Mouse (Mus musculus) embryonic facial prominence, embryonic 13.5 days (tissue): ENCODE measurements around the gene Rexo1. TPM values are rescaled to one million over a fixed set of nuclear protein-coding genes. Genes with fewer than 3 reads are reported as not detected.
"Not testable (repeated sequence)": the region's sequence is repeated elsewhere in the genome, so short reads cannot be mapped to it uniquely, and the experiment has no call there.

Source experiments
- ATAC-seq: fragments of 200-750 bp; cut with Nextera tagmentation; 2 replicates; pipeline ENCODE4 v1.8.0; 2017; ENCODE audit warnings: low read depth; ENCODE audit not compliant: insufficient number of reproducible peaks, insufficient read depth, low FRiP score, low TSS enrichment
- H3K27ac ChIP-seq: fragments of 300-500 bp; sonication (generic); 2 replicates; pipeline ENCODE4 v1.5.1; 2015; ENCODE audit warnings: moderate library complexity, mild to moderate bottlenecking, inconsistent platforms
- H3K27me3 ChIP-seq: fragments of 300-500 bp; sonication (generic); 2 replicates; pipeline ENCODE4 v1.6.1; 2015; ENCODE audit warnings: mild to moderate bottlenecking, inconsistent platforms
- H3K36me3 ChIP-seq: fragments of 300-500 bp; sonication (generic); 2 replicates; pipeline ENCODE4 v1.6.1; 2015; ENCODE audit warnings: mild to moderate bottlenecking, inconsistent platforms
- H3K4me1 ChIP-seq: fragments of 300-500 bp; sonication (generic); 2 replicates; pipeline ENCODE4 v1.6.1; 2015; ENCODE audit warnings: inconsistent platforms
- H3K4me2 ChIP-seq: fragments of 300-500 bp; sonication (generic); 2 replicates; pipeline ENCODE4 v1.6.1; 2015; ENCODE audit warnings: moderate library complexity, mild to moderate bottlenecking, inconsistent platforms
- H3K4me3 ChIP-seq: fragments of 300-500 bp; sonication (generic); 2 replicates; pipeline ENCODE4 v1.5.1; 2015; ENCODE audit warnings: mild to moderate bottlenecking, inconsistent platforms
- H3K9ac ChIP-seq: fragments of 300-500 bp; sonication (generic); 2 replicates; pipeline ENCODE4 v1.6.1; 2015; ENCODE audit warnings: mild to moderate bottlenecking, inconsistent platforms
- H3K9me3 ChIP-seq: fragments of 300-500 bp; sonication (generic); 2 replicates; pipeline ENCODE4 v1.6.1; 2016; ENCODE audit warnings: inconsistent platforms
- WGBS: fragments of 180-500 bp; shearing (Covaris S2); methylation state at CpG from one replicate; pipeline ENCODE4 v1.1.7; 2015; ENCODE audit warnings: mixed read lengths; 5-methylcytosine and 5-hydroxymethylcytosine counted together
- polyA plus RNA-seq: library from polyadenylated mRNA; unstranded; fragments of >200 nt; fragmentation: Nextera tagmentation; extraction: Ambion mirVana; gene quantifications from 2 replicates; pipeline ENCODE4 v1.2.1, GENCODE M21; 2015

Rexo1 gene
- polyA plus RNA-seq, result 25.9 and 31.3 TPM in 2 replicates

DNA sequence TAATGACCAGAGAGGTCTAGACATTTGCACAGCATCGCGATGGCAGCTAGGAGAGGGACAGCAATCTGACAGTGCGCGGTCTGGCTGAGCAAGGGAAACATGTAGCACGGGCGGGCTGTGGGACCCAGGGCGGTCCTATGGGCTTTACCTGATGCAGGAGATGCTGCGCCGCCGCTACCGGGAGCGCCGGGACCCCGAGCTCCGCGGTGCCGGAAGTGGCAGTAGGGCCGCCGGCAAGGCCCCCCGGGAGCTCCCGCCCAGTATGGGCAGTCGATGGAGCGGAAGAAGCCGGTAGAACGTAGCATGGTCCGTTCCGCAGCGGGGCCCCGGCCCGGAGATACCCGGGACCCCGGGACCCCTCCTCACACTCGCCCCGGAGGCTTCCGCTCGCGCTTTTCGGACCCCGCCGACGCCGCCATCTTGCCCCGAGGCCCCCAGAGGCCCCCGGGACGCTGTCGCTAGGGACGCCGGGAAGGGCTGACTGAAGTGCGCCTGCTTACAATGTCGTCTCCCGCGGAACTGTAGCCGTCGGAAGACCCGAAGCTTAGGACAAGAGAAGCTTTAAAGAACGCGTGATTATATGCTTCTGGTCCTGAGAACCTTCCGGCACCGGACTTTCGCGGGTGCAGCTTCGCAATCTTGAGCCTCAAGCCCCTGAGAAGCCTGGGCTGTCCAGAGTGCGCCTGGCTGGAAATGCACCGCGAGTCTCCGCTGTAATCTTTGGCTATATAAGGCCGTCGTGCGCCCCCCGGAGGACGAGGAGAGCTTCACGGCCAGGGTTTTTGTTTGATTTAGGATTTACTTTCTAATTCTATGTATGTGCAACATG lies at the start of gene Rexo1:
TSS of gene Rexo1 (minus strand) at position 445 of the 829 bp plus-strand sequence.
- Histone ChIP-seq H3K36me3 (no peaks in the 10 kb centered on the region), H3K4me3 (peak within 1 kb of the TSS; percentile 99), H3K9ac (peak within 1 kb of the TSS; percentile 98), H3K4me1 (peaks cover 39% of the 10 kb centered on the region), H3K4me2 (peak within 1 kb of the TSS; percentile 89), H3K27ac (peak within 1 kb of the TSS; percentile 92), H3K27me3 (no peaks in the 10 kb centered on the region), H3K9me3 (no peaks in the 10 kb centered on the region)
- under 1% methylated on average over 70 of the region's 72 CpGs for WGBS
- peak; percentile 70; the same call in 1 of the 2 replicates for ATAC-seq

DNA sequence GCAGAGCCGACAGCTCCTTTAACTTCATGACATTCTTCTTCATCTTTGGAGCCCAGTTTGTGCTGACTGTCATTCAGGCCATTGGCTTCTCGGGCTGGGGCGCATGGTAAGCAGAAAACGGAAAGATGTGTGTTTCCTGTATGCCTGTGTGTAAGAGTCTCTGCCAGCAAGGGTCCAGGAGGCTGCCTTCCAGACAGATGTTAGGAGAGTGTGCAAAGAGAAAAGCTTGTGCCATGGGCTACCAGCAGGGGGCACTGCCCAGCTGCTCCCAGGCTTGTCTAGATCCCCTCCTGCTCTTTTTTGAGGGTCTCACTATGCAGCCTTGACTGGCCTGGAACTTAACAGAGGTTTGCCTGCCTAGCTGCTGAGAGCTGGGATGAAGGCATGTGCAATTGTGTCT lies 49.7 kb upstream of the Rexo1 start:
- H3K9ac ChIP-seq, result no peak overlapping the region
- H3K27ac ChIP-seq, result no peak overlapping the region
- ATAC-seq, result no peak
- H3K4me2 ChIP-seq, result no peak overlapping the region
- H3K27me3 ChIP-seq, result no peaks in the 10 kb centered on the region
- H3K4me1 ChIP-seq, result no peaks in the 10 kb centered on the region
- WGBS, result 61% methylated on average over 4 of the region's 4 CpGs
- H3K4me3 ChIP-seq, result no peak overlapping the region
- H3K9me3 ChIP-seq, result no peaks in the 10 kb centered on the region
- peaks cover 93% of the 10 kb centered on the region for H3K36me3 ChIP-seq

GRCm38 (mm10) chr10:80610116-80610785 lies 48.9 kb upstream of the Rexo1 start:
- Histone ChIP-seq H3K4me3 (no peak overlapping the region), H3K9me3 (no peaks in the 10 kb centered on the region), H3K4me1 (no peaks in the 10 kb centered on the region), H3K4me2 (no peak overlapping the region), H3K36me3 (peaks cover 87% of the 10 kb centered on the region), H3K9ac (peak overlapping the region; percentile 44; the same call in 1 of the 2 replicates), H3K27ac (no peak overlapping the region), H3K27me3 (no peaks in the 10 kb centered on the region)
- 88% methylated on average over 9 of the region's 9 CpGs for WGBS
- no peak for ATAC-seq

DNA sequence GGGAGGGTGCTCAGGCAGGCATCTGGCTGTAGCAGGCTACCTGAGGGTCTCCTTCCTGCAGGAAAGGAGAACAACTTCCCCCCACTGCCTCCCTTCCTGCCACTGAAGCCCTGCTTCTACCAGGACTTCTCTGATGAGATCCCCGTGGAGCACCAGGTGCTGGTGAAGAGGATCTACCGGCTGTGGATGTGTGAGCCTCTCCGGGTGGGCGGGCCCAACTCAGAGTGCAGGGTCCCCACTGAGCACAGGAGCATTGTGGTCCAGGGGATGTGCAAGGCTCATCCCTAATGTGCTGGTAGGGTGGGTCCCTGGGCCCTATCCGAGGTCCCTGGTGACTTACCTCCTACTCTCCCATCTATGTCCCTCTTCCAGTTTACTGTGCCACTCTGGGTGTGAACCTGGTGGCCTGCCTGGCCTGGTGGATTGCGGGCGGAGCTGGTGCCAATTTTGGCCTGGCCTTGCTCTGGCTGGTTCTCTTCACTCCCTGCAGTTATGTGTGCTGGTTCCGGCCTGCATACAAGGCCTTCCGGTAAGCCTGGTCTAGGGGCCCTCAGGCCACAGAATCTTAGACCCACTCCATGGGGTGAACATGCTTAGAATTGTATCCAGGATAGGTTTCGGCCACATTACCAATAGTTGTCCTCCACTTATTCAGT lies 48.0 kb upstream of the Rexo1 start:
- Histone ChIP-seq H3K4me1 (peaks cover 6% of the 10 kb centered on the region), H3K9me3 (no peaks in the 10 kb centered on the region), H3K27me3 (no peaks in the 10 kb centered on the region), H3K4me3 (no peak overlapping the region), H3K27ac (no peak overlapping the region), H3K36me3 (peaks cover 78% of the 10 kb centered on the region), H3K9ac (peak overlapping the region; percentile 21; the same call in 1 of the 2 replicates), H3K4me2 (no peak overlapping the region)
- no peak for ATAC-seq
- 90% methylated on average over 10 of the region's 10 CpGs for WGBS

DNA sequence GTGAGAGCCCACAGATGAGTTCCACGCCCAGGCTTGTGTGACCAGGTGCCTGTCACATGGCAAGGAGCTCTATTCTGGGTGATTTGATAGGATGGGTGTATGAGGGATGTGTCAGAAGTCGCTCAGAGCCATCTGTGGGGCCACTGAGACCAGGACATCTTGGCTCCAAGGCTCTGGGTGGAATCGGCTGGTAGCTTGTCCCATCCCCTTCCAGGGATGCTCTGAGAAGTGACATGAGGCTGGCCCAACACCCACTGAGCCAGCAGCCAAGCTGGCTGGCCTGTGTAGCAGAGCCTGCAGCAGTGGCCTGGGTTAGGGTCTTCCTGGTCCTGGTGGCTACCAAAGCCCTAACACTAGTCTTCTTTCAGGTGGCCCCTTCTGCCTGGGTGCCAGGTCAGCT lies 47.1 kb upstream of the Rexo1 start:
- H3K36me3 ChIP-seq, result peaks cover 69% of the 10 kb centered on the region

GRCm38 (mm10) chr10:80606737-80607350 lies 45.5 kb upstream of the Rexo1 start:
- WGBS, result 92% methylated on average over 34 of the region's 34 CpGs

More for the DNA sequence above, 47.1 kb upstream of the Rexo1 start:
- Histone ChIP-seq H3K27ac (no peak overlapping the region), H3K9me3 (no peaks in the 10 kb centered on the region), H3K4me3 (no peak overlapping the region), H3K27me3 (no peaks in the 10 kb centered on the region), H3K4me2 (no peak overlapping the region), H3K9ac (peak overlapping the region; percentile 17; the same call in 1 of the 2 replicates), H3K4me1 (peaks cover 15% of the 10 kb centered on the region)
- ATAC-seq, result no peak
- WGBS, result 81% methylated on average over 3 of the region's 3 CpGs

DNA sequence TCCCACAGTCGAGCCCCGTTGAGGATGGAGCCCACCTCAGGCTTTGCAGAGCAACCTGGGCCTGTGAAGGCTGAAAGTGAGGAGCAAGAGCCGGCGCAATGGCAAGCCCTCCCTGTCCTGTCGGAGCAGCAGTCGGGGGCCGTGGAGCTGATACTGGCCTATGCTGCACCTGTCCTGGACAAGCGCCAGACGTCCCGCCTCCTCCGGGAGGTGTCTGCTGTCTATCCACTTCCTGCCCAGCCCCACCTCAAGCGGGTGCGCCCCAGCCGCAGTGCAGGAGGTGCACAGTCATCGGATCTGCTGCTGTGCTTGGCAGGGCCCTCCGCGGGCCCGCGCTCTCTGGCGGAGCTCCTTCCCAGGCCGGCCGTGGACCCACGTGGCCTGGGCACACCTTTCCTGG lies 44.9 kb upstream of the Rexo1 start:
- H3K36me3 ChIP-seq, result peaks cover 51% of the 10 kb centered on the region
- peaks cover 23% of the 10 kb centered on the region for H3K4me1 ChIP-seq
- ATAC-seq, result no peak
- H3K27ac ChIP-seq, result no peak overlapping the region
- H3K27me3 ChIP-seq, result no peaks in the 10 kb centered on the region
- H3K9ac ChIP-seq, result no peak overlapping the region
- H3K9me3 ChIP-seq, result no peaks in the 10 kb centered on the region
- 84% methylated on average over 23 of the region's 23 CpGs for WGBS
- no peak overlapping the region for H3K4me2 ChIP-seq
- H3K4me3 ChIP-seq, result no peak overlapping the region

More at GRCm38 (mm10) chr10:80606737-80607350, 45.5 kb upstream of the Rexo1 start:
- no peaks in the 10 kb centered on the region for H3K27me3 ChIP-seq
- H3K4me3 ChIP-seq, result no peak overlapping the region
- no peak for ATAC-seq
- peaks cover 54% of the 10 kb centered on the region for H3K36me3 ChIP-seq
- no peak overlapping the region for H3K9ac ChIP-seq
- H3K27ac ChIP-seq, result no peak overlapping the region
- no peak overlapping the region for H3K4me2 ChIP-seq
- no peaks in the 10 kb centered on the region for H3K9me3 ChIP-seq
- H3K4me1 ChIP-seq, result peaks cover 23% of the 10 kb centered on the region

DNA sequence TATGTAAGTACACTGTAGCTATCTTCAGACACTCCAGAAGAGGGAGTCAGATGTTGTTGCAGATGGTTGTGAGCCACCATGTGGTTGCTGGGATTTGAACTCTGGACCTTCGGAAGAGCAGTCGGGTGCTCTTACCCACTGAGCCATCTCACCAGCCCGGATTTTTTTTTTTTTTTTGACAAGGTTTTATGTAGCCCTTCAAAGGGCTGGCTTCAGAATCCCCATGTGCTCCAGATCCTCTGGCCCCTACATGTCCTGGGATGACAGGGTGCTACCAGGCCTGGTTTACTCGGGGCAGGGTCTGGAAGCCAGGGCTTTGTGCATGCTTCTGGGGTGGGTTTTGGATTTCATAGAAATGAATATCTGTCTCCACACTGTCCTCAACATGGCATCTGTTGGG lies 44.4 kb upstream of the Rexo1 start, which contains the start of gene Gm49322:
TSS of gene Gm49322 (plus strand) at position 301 of the 400 bp plus-strand sequence.
- WGBS, result 82% methylated on average over 4 of the region's 4 CpGs
- not testable (repeated sequence) for H3K4me3 ChIP-seq, H3K9me3 ChIP-seq, H3K27me3 ChIP-seq, H3K4me2 ChIP-seq, H3K27ac ChIP-seq, ATAC-seq
- Histone ChIP-seq H3K9ac (peak within 1 kb of the TSS; percentile 21; the same call in 1 of the 2 replicates), H3K36me3 (peaks cover 48% of the 10 kb centered on the region), H3K4me1 (peaks cover 23% of the 10 kb centered on the region)

GRCm38 (mm10) chr10:80604988-80605387 lies 43.6 kb upstream of the Rexo1 start:
- Histone ChIP-seq H3K36me3 (peaks cover 41% of the 10 kb centered on the region), H3K9ac (peak overlapping the region; percentile 21; the same call in 1 of the 2 replicates), H3K9me3 (no peaks in the 10 kb centered on the region), H3K4me2 (no peak overlapping the region), H3K4me1 (peaks cover 23% of the 10 kb centered on the region), H3K27ac (no peak overlapping the region), H3K27me3 (no peaks in the 10 kb centered on the region), H3K4me3 (no peak overlapping the region)
- no peak for ATAC-seq
- 83% methylated on average over 2 of the region's 2 CpGs for WGBS

- Histone ChIP-seq H3K4me3 (peak overlapping the region; percentile 71), H3K36me3 (peaks cover 32% of the 10 kb centered on the region), H3K9me3 (no peaks in the 10 kb centered on the region), H3K27ac (0 out of 2 replicates have a peak overlapping the region, but pooled peaks have one; percentile 86), H3K9ac (peak overlapping the region; percentile 74), H3K4me1 (peaks cover 23% of the 10 kb centered on the region), H3K4me2 (peak overlapping the region; percentile 94), H3K27me3 (no peaks in the 10 kb centered on the region)
- ATAC-seq, result no peak
- 89% methylated on average over 7 of the region's 7 CpGs for WGBS
These were observed 42.7 kb upstream of the Rexo1 start for GRCm38 (mm10) chr10:80604001-80604509.

DNA sequence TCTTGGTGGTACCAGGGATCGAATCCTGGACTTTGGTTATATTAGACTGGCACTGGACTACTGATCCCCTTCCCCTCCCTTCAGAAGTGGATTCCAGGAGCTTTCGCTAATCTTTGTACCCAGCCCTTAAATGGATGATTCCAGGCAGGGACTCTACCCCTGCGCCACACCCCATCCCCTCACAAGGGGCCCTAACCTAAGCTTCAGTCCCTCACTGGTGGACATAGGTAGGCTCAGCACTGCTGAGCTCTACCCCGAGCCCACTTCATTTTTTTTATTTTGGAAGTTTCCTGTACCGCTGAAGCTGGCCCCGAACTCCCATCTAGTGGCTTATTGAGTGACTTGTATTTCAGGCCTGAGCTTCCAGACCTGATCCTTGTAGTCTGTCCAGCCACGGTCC lies 42.0 kb upstream of the Rexo1 start:
- H3K9ac ChIP-seq, result peak overlapping the region; percentile 74
- WGBS, result 34% methylated on average over 7 of the region's 7 CpGs

More for the DNA sequence above, 42.0 kb upstream of the Rexo1 start:
- H3K4me1 ChIP-seq, result peaks cover 23% of the 10 kb centered on the region
- H3K36me3 ChIP-seq, result peaks cover 25% of the 10 kb centered on the region
- H3K27me3 ChIP-seq, result no peaks in the 10 kb centered on the region
- H3K9me3 ChIP-seq, result no peaks in the 10 kb centered on the region
- no peak for ATAC-seq
- peak overlapping the region; percentile 86 for H3K27ac ChIP-seq
- H3K4me3 ChIP-seq, result peak overlapping the region; percentile 71
- peak overlapping the region; percentile 94 for H3K4me2 ChIP-seq
